Mouse (Mus musculus): ENCODE data around the gene Odf2.

The Odf2 gene

DNA sequence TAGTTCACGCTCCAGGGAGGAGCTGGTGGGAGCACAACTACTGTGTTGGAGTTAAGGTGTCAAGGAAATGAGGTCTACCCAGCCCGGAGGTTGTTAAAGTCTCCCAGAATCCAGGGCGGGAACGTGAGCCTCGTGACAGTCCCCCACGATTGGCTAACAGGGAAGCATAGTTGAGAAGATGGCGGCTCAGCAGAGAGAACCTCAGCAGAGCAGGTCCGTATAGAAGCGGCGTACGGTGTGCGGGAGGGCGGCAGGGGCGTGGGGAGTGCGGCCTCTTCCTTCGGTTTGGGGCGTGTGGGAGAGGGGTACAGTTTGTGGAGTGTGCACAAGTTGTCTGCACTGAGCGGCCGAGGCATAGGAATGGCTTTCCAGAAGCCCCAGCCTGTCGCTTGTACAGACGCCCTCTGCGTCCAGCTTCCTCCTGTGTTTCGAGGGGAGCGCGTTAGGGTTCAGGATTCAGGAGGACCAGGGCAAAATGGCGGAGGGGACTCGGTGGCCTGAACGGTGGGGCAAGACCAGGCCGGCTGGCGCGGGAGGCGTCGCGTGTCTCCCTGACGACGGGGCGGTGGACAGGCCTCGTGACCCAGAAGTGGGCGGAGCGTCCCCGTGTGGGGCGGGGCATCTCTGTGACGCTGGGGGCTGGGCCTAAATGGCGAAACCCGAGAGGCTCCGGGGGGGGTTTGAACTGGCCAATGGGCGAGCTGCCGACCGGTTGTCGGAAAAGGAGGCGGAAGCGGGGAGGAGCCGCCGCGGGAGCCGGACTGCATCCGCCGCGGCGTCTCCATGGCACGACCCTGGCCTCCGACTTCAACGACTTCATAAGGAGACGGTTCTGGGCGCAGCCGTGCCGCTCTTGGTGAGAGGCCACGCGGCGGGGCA is at the start of gene Odf2:
TSS of gene Odf2 (plus strand) at position 156 of the 879 bp plus-strand sequence.
- peak; percentile 100 for DNase-seq (ENCODE audit: low spot score)

DNA sequence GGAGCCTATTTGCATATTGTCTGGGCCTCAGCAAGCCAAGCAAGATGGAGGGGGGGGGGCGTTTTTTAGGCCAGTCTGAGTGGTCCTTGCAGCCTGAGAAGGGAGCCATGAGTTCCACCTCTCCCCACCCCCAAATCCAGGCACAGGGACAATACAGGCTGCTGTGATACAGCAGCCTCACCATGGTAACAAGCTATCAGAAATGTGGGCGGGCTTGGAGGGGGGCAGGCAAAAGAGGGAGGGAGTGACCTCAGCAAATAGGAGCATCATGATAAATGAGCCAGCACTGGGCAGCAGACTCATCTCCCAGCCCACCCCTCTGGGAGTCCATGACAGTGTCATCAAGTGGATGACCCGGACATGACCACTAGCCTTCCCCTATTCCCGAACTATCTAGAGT is 49.6 kb upstream of the Odf2 start:
- peak; percentile 86 for DNase-seq (ENCODE audit: low spot score)

GRCm38 (mm10) chr2:29843231-29844105 is 45.6 kb upstream of the Odf2 start:
- DNase-seq (ENCODE audit: low spot score): peak; percentile 79

DNA sequence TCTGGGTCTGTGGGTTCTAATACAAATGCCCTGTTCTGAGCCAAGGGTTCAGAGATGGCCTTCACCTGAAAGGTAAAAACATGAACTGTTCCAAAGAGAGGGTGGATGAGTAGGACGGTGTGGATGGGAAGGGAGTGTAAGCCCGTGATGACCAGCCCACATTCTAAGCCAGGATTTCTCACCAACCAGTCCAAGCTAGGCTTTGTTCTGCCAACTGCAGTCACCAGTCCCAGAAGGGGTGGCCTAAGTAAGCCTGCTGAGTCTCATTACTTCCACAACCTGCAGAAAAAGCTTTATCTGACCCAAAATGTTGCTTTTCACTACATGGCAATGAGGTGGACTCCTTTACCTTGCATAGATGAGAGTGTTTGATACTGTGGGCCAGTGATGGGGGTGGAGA is 44.9 kb upstream of the Odf2 start:
- DNase-seq (ENCODE audit: low spot score): no peak

GRCm38 (mm10) chr2:29844661-29845060 is 44.4 kb upstream of the Odf2 start:
- no peak for DNase-seq (ENCODE audit: low spot score)

- DNase-seq (ENCODE audit: low spot score): peak; percentile 55
Observed at GRCm38 (mm10) chr2:29845636-29846035, 43.4 kb upstream of the Odf2 start.

GRCm38 (mm10) chr2:29846061-29846853 is 42.8 kb upstream of the Odf2 start:
- DNase-seq (ENCODE audit: low spot score): peak; percentile 85

DNA sequence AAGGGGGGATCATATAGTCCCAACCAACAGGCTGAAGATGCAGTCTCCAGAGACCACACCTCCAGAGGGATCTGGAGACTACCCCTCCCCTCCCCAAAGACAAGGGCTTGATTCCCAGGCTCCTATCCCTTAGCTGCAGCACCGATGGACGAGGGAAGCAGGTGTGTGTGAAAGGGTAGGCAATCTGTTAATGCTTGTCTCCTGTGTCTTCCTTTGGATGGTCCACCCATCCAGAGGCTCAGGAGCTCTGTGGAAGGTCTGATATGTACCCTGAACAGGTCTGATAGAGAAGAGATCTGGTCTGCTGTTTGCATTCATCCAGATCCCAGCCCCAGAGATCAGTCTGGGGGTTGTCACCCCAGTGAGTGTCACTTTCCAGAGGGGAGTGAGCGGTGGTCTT is 42.1 kb upstream of the Odf2 start:
- DNase-seq (ENCODE audit: low spot score): peak; percentile 56

DNA sequence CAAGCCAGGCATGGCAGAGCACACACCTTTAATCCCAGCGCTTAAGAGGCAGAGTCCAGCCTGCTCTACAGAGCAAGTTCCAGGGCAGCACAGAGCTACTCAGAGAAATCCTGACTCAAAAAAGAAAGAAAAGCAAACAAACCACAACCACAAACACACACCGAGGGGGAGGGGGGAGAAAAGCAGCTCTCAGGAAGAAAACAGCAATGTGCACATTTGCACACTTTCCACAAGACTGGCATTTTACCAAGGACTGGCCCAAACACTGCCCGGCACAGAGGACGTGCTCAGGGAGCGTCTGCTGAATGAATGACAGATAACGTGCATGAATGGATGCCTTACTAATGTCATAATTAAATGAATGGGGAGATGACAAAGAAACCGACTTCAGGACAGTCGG is 40.0 kb upstream of the Odf2 start:
- DNase-seq (ENCODE audit: low spot score): no peak

DNA sequence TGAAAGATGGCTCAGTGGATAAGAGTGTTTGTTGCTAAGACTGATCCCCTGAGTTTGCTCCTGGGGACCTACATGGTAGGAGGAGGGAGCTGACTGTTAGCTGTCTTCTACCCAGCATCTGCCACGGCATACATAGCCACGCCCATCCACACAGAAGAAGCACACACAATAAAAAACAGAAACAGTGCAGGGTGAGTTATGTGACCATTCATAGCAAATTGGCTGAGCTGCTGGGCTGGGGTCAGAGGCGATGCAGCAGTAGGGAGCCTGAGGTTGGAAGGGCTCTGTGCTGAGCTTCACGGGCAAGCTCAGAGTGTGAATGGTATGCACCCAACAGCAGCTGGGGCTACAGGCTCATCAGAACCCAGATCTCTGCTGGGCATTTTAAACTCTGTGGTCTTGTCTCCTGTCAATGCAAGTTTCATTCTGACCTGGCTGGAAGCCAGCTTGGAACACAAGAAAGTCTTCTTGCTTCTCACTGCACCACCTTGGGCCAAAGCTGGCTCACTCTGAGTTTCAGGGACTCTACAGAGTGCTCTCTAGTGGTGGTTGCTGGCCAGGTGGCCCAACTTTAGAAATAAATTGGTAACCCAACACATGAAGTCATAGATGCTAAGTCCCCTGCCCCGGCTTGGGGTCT is 39.1 kb upstream of the Odf2 start:
- DNase-seq (ENCODE audit: low spot score): peak; percentile 55

- peak; percentile 74 for DNase-seq (ENCODE audit: low spot score)
Observed at GRCm38 (mm10) chr2:29852957-29853485, 36.0 kb upstream of the Odf2 start.

DNA sequence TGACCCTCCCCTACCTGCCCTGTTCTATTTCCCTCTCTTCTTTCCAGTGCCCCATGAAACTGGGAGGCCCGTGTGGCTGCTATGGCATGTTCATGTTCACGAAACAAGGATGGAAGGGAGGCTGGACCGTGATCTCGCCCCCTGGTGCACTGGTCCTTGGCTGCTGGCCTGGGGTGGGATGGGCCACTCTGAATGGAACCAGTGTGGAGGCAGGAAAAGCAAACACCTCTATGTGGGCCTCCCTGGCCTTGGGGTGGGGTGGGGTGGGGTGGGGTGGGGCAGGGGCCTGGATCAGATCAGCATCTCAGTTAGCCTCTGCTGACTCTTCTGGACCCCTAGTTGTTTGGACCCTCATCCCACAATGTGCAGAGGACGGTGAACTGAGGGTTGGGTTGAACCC is 35.3 kb upstream of the Odf2 start:
- no peak for DNase-seq (ENCODE audit: low spot score)

GRCm38 (mm10) chr2:29855585-29856210 is 33.3 kb upstream of the Odf2 start:
- DNase-seq (ENCODE audit: low spot score): peak; percentile 46

- DNase-seq (ENCODE audit: low spot score): peak; percentile 88
Observed at GRCm38 (mm10) chr2:29856451-29857260, 32.4 kb upstream of the Odf2 start.

GRCm38 (mm10) chr2:29857341-29857740 is 31.7 kb upstream of the Odf2 start:
- no peak for DNase-seq (ENCODE audit: low spot score)

- no peak for DNase-seq (ENCODE audit: low spot score)
Observed at GRCm38 (mm10) chr2:29857967-29858366, 31.1 kb upstream of the Odf2 start.

- peak; percentile 92 for DNase-seq (ENCODE audit: low spot score)
Observed at GRCm38 (mm10) chr2:29858748-29859473, 30.1 kb upstream of the Odf2 start.

GRCm38 (mm10) chr2:29865125-29865524 is 23.9 kb upstream of the Odf2 start:
- DNase-seq (ENCODE audit: low spot score): no peak

- peak; percentile 95 for DNase-seq (ENCODE audit: low spot score)
Observed at GRCm38 (mm10) chr2:29868949-29869645, 19.9 kb upstream of the Odf2 start, which contains the start of gene Cercam. Cercam (plus strand) TSS chr2:29869164.
